Mouse (Mus musculus) liver, postnatal 0 days (tissue): ENCODE results near the gene Slc35f6.

Experiments
- CTCF ChIP-seq: sonication (generic); IDR thresholded peaks from 2 replicates; pipeline ENCODE4 v1.5.1; 2016; ENCODE audit warnings: antibody characterized with exemption, low read depth
- EP300 ChIP-seq: IDR thresholded peaks from 2 replicates; pipeline ENCODE4 v1.6.1; 2016; ENCODE audit warnings: antibody characterized with exemption, low read depth, mild to moderate bottlenecking

- TF ChIP-seq CTCF (no peak), EP300 (no peak)
Measured at GRCm38 (mm10) chr5:30618376-30619003, 29.2 kb upstream of the Slc35f6 start.
